Mouse (Mus musculus): ENCODE measurements around the gene Nrbp1. TPM values are rescaled to one million over a fixed set of nuclear protein-coding genes. Genes with fewer than 3 reads are reported as not detected.

Nrbp1 gene
- total RNA-seq (2021), result 10 to 100 TPM; 81.6 to 84.8 TPM

GRCm38 (mm10) chr5:31240637-31241521 is at the start of gene Nrbp1, which contains the start of gene Gm9970:
TSS of gene Nrbp1 (plus strand) at chr5:31240864.
TSS of gene Gm9970 (minus strand) at chr5:31241232.
- DNase-seq, result peak; percentile 94 to 95

GRCm38 (mm10) chr5:31192045-31192938 is 48.4 kb upstream of the Nrbp1 start:
- no peak for DNase-seq

- DNase-seq, result peak; percentile 100
These were observed 47.6 kb upstream of the Nrbp1 start, which contains the start of the genes Snx17 and Eif2b4 for GRCm38 (mm10) chr5:31192939-31193630. TSS of gene Snx17 (plus strand) at chr5:31193227. TSS of gene Eif2b4 (minus strand) at chr5:31193430.

GRCm38 (mm10) chr5:31193631-31194281 is 46.9 kb upstream of the Nrbp1 start:
- DNase-seq, result no peak

- no peak for DNase-seq
These were observed 45.9 kb upstream of the Nrbp1 start for GRCm38 (mm10) chr5:31194486-31195485.

GRCm38 (mm10) chr5:31195671-31196070 is 45.0 kb upstream of the Nrbp1 start:
- DNase-seq, result no peak

GRCm38 (mm10) chr5:31196207-31196606 is 44.5 kb upstream of the Nrbp1 start:
- DNase-seq, result no peak

GRCm38 (mm10) chr5:31197072-31197471 is 43.6 kb upstream of the Nrbp1 start:
- DNase-seq, result no peak

- no peak for DNase-seq
These were observed 42.5 kb upstream of the Nrbp1 start for GRCm38 (mm10) chr5:31198170-31198569.

GRCm38 (mm10) chr5:31198616-31199320 is 41.9 kb upstream of the Nrbp1 start:
- DNase-seq, result no peak

- DNase-seq, result no peak
These were observed 41.3 kb upstream of the Nrbp1 start for GRCm38 (mm10) chr5:31199321-31199892.

GRCm38 (mm10) chr5:31199893-31200292 is 40.8 kb upstream of the Nrbp1 start:
- no peak for DNase-seq

- no peak for DNase-seq
These were observed 40.3 kb upstream of the Nrbp1 start for GRCm38 (mm10) chr5:31200327-31200768.

GRCm38 (mm10) chr5:31201042-31201741 is 39.5 kb upstream of the Nrbp1 start:
- no peak for DNase-seq

- DNase-seq, result peak; percentile 95 to 98
These were observed 38.7 kb upstream of the Nrbp1 start, which contains the start of gene Zfp513 for GRCm38 (mm10) chr5:31201742-31202590. TSS of gene Zfp513 (minus strand) at chr5:31202303.

GRCm38 (mm10) chr5:31202933-31203332 is 37.7 kb upstream of the Nrbp1 start:
- DNase-seq, result no peak

GRCm38 (mm10) chr5:31203866-31204265 is 36.8 kb upstream of the Nrbp1 start:
- DNase-seq, result no peak

- no peak for DNase-seq
These were observed 36.2 kb upstream of the Nrbp1 start for GRCm38 (mm10) chr5:31204421-31204820.

All from layer of hippocampus, postnatal 36 days (tissue).